In the genomic region with DNA sequence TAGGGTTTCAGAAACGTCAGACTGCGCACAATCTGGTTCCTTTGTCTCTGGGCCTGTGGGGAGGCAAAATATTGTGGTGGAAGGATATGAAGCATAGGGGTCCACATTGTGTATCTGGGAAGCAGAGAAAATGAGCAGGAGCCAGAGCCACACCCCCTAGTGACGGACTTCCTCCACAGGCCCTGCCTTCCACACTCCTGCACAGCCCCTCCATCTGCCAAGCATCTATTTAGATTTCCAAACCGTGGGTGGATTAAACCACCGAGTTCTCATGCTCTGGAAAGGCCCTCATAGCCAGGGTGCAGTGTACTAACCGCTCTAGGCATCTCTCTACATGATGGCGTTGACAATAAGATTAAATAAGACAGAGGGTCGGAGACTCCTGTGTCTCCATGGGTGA, we compare ENCODE assay signal across 16 mouse cellular contexts.
"Had no signal": no experiment of that assay in that cellular context is flagged by ENCODE, and none has a peak within 500 bp of the region (broad histone marks: within the 10 kb centered on the region; RNA-seq: fewer than 3 reads in every experiment).

No protein-coding gene starts in this region.

- H3K27ac ChIP-seq: kidney, postnatal 0 days; liver, embryonic 13.5 days; neural tube, embryonic 12.5 days; neural tube, embryonic 15.5 days; stomach, postnatal 0 days had no signal

- ATAC-seq: inflammation-experienced regulatory T-cells, adult 6 months; intestine, embryonic 16.5 days had no signal

- H3K9me3 ChIP-seq: liver, embryonic 13.5 days; neural tube, embryonic 12.5 days; neural tube, embryonic 15.5 days had no signal

- H3K9ac ChIP-seq: liver, embryonic 13.5 days; neural tube, embryonic 12.5 days; neural tube, embryonic 15.5 days had no signal

- H3K27me3 ChIP-seq: liver, embryonic 13.5 days had no signal

- DNase-seq: kidney, adult 2 months; liver, embryonic 13.5 days; lung, adult 2 months; lung, postnatal 14 days; midbrain, embryonic 14.5 days; right cerebral cortex, adult 18-20 months; right cerebral cortex, postnatal 14 days; right cerebral cortex, postnatal 4 days; thymus, postnatal 25 days had no signal

- H3K4me2 ChIP-seq: liver, embryonic 13.5 days; midbrain, embryonic 11.5 days; neural tube, embryonic 12.5 days; neural tube, embryonic 15.5 days had no signal

- H3K4me3 ChIP-seq: liver, embryonic 13.5 days; neural tube, embryonic 12.5 days; neural tube, embryonic 15.5 days had no signal

- H3K36me3 ChIP-seq: liver, embryonic 13.5 days; neural tube, embryonic 12.5 days; neural tube, embryonic 15.5 days had no signal

- H3K4me1 ChIP-seq: liver, embryonic 13.5 days had no signal
